Mouse (Mus musculus) gastrocnemius, adult 2 months (tissue): ENCODE data around the gene Tmem63a. TPM values are rescaled to one million over a fixed set of nuclear protein-coding genes. Genes with fewer than 3 reads are reported as not detected.
"Not testable (repeated sequence)": the region's sequence is repeated elsewhere in the genome, so short reads cannot be mapped to it uniquely, and the experiment has no call there.

Experiments used
- DNase-seq: peaks from one replicate; pipeline ENCODE4 v3.0.0; 2022
- H3K27ac ChIP-seq: fragments of 200-600 bp; 2 replicates; pipeline ENCODE4 v1.8.1; 2022; ENCODE audit warnings: mild to moderate bottlenecking
- H3K4me3 ChIP-seq: fragments of 200-600 bp; 2 replicates; pipeline ENCODE4 v1.8.1; 2022; ENCODE audit warnings: mild to moderate bottlenecking, moderate library complexity
- CTCF ChIP-seq: fragments of 200-600 bp; IDR thresholded peaks from 2 replicates; pipeline ENCODE4 v1.8.1; 2022; ENCODE audit warnings: antibody characterized with exemption, mild to moderate bottlenecking, moderate library complexity
- intact Hi-C: fragments of 180-260 bp; cut with DNase I; formaldehyde crosslinking; loops from one replicate; pipeline ENCODE4 v1.15.1; 2025
- long read RNA-seq, 2 experiments: library from polyadenylated mRNA; stranded (forward); transcript quantifications; one replicate each; pipeline ENCODE4 v2.0.0; 2021
- total RNA-seq, 2 experiments: library from RNA; stranded (reverse); gene quantifications; 2 replicates each; pipeline ENCODE4 v1.2.3; 2021

Tmem63a gene
- 10 to 100 TPM; 13.9 to 14.5 TPM for total RNA-seq
- long read RNA-seq, experiment 1, transcript Tmem63a-201 (23 exons, 3,306 nt), result major isoform, 14 of 17 reads
- long read RNA-seq, experiment 1, partial matches to known transcripts, result 2 of 17 reads
- long read RNA-seq, experiment 1, other reads (novel, unspliced or antisense), result 1 of 17 reads
- long read RNA-seq, experiment 2, transcript Tmem63a-201 (23 exons, 3,306 nt), result major isoform, 23 of 27 reads
- long read RNA-seq, experiment 2, partial matches to known transcripts, result 2 of 27 reads
- long read RNA-seq, experiment 2, other reads (novel, unspliced or antisense), result 2 of 27 reads

- intact Hi-C loops, result loop anchor here (5.0 kb wide), 1 partner anchor 40 kb away; the partner anchor contains the start of gene Pycr2
- Histone ChIP-seq H3K27ac (peak within 1 kb of the TSS; percentile 97), H3K4me3 (peak within 1 kb of the TSS; percentile 96)
- TF ChIP-seq CTCF, result no peak
- peak; percentile 89 for DNase-seq
These were observed at the start of gene Tmem63a for GRCm38 (mm10) chr1:180942166-180943031. Gene Tmem63a, plus strand, starts transcription at chr1:180942344.

GRCm38 (mm10) chr1:180892808-180893207 lies 49.3 kb upstream of the Tmem63a start, which contains the start of gene Lefty2:
Gene Lefty2, plus strand, starts transcription at chr1:180893108.
- TF ChIP-seq CTCF, result no peak
- Histone ChIP-seq H3K4me3 (no peak within 1 kb of the TSS), H3K27ac (no peak within 1 kb of the TSS)
- DNase-seq, result no peak
- intact Hi-C loops, result no loop called here

GRCm38 (mm10) chr1:180894088-180894987 lies 47.8 kb upstream of the Tmem63a start:
- DNase-seq, intact Hi-C loops, H3K4me3 ChIP-seq, H3K27ac ChIP-seq: not testable (repeated sequence)

- DNase-seq, result no peak
- H3K27ac ChIP-seq, result no peak overlapping the region
- H3K4me3 ChIP-seq, result no peak overlapping the region
- TF ChIP-seq CTCF, result peak; percentile 82
- intact Hi-C loops, result loop anchor here (1.0 to 10.0 kb wide), 3 partner anchors 41 to 134 kb away; partner anchors contain the start of gene Tmem63a
These were observed 41.0 kb upstream of the Tmem63a start for GRCm38 (mm10) chr1:180901107-180901506.

GRCm38 (mm10) chr1:180902915-180903314 lies 39.2 kb upstream of the Tmem63a start:
- no peak for TF ChIP-seq CTCF
- no peak overlapping the region for H3K27ac ChIP-seq
- intact Hi-C loops, result loop anchor here (5.0 to 10.0 kb wide), 2 partner anchors 39 to 132 kb away; partner anchors contain the start of gene Tmem63a
- no peak overlapping the region for H3K4me3 ChIP-seq
- DNase-seq, result no peak

GRCm38 (mm10) chr1:180903666-180904038 lies 38.5 kb upstream of the Tmem63a start:
- TF ChIP-seq CTCF, result no peak
- DNase-seq, result no peak
- Histone ChIP-seq H3K27ac (peak overlapping the region; percentile 86), H3K4me3 (peak overlapping the region; percentile 97)
- intact Hi-C loops, result loop anchor here (5.0 to 10.0 kb wide), 2 partner anchors 39 to 131 kb away; partner anchors contain the start of gene Tmem63a

- Histone ChIP-seq H3K4me3 (peak within 1 kb of the TSS; percentile 97), H3K27ac (peak within 1 kb of the TSS; percentile 86)
- intact Hi-C loops, result loop anchor here (5.0 to 10.0 kb wide), 2 partner anchors 38 to 131 kb away; partner anchors contain the start of gene Tmem63a
- no peak for TF ChIP-seq CTCF
- DNase-seq, result peak; percentile 97
These were observed 37.9 kb upstream of the Tmem63a start, which contains the start of gene Pycr2 for GRCm38 (mm10) chr1:180904039-180904814. Gene Pycr2, plus strand, starts transcription at chr1:180904293.

- TF ChIP-seq CTCF, result no peak
- peak overlapping the region; percentile 86 for H3K27ac ChIP-seq
- no peak for DNase-seq
- H3K4me3 ChIP-seq, result peak overlapping the region; percentile 97
- intact Hi-C loops, result loop anchor here (5.0 to 10.0 kb wide), 2 partner anchors 38 to 130 kb away; partner anchors contain the start of gene Tmem63a
These were observed 37.4 kb upstream of the Tmem63a start for GRCm38 (mm10) chr1:180904815-180905080.

- no peak for DNase-seq
- intact Hi-C loops, result loop anchor here (10.0 kb wide), 1 partner anchor 129 kb away; no protein-coding TSS in a partner anchor
- no peak for TF ChIP-seq CTCF
- Histone ChIP-seq H3K4me3 (peak overlapping the region; percentile 97), H3K27ac (no peak overlapping the region)
These were observed 36.8 kb upstream of the Tmem63a start for GRCm38 (mm10) chr1:180905307-180905706.

GRCm38 (mm10) chr1:180905876-180906275 lies 36.3 kb upstream of the Tmem63a start:
- TF ChIP-seq CTCF, result no peak
- intact Hi-C loops, result loop anchor here (10.0 kb wide), 1 partner anchor 129 kb away; no protein-coding TSS in a partner anchor
- DNase-seq, result no peak
- Histone ChIP-seq H3K4me3 (no peak overlapping the region), H3K27ac (no peak overlapping the region)
